Mouse (Mus musculus) left cerebral cortex, adult 8-10 months (tissue): ENCODE data around the gene Dusp7. TPM values are rescaled to one million over a fixed set of nuclear protein-coding genes. Genes with fewer than 3 reads are reported as not detected.

Experiments used
- DNase-seq, 2 experiments: peaks; one replicate each; pipeline ENCODE4 v3.0.0; 2022; ENCODE audit warnings: low spot score in 2 of 2
- total RNA-seq, 4 experiments: library from RNA; stranded (reverse); gene quantifications; 2 replicates each; pipeline ENCODE4 v1.2.4; 2022

Dusp7 gene
- total RNA-seq, 4 experiments from 2014 or later: 89.5 to 103 (median 93.0) TPM

GRCm38 (mm10) chr9:106354810-106355209, 13.6 kb upstream of the Dusp7 start:
- DNase-seq: no peak

GRCm38 (mm10) chr9:106355217-106355974, 13.0 kb upstream of the Dusp7 start:
- no peak for DNase-seq

- no peak for DNase-seq
Measured at GRCm38 (mm10) chr9:106355975-106356286, 12.5 kb upstream of the Dusp7 start.

GRCm38 (mm10) chr9:106356323-106356844, 12.0 kb upstream of the Dusp7 start:
- DNase-seq: no peak

- DNase-seq: no peak
Measured at GRCm38 (mm10) chr9:106357167-106357566, 11.3 kb upstream of the Dusp7 start.

- no peak for DNase-seq
Measured at GRCm38 (mm10) chr9:106359297-106359696, 9.1 kb upstream of the Dusp7 start.

GRCm38 (mm10) chr9:106361140-106361539, 7.3 kb upstream of the Dusp7 start:
- DNase-seq: no peak

GRCm38 (mm10) chr9:106365333-106365732, 3.1 kb upstream of the Dusp7 start:
- no peak for DNase-seq

GRCm38 (mm10) chr9:106366188-106366587, 2.2 kb upstream of the Dusp7 start:
- DNase-seq: no peak

GRCm38 (mm10) chr9:106367001-106367400, 1.4 kb upstream of the Dusp7 start:
- no peak for DNase-seq

- peak; percentile 94 to 98 for DNase-seq
Measured at GRCm38 (mm10) chr9:106367592-106368111, 780 bp upstream of the Dusp7 start.

- peak; percentile 51 to 57 for DNase-seq
Measured at GRCm38 (mm10) chr9:106368831-106369501, 534 bp downstream of the Dusp7 start.

GRCm38 (mm10) chr9:106369801-106370485, 1.5 kb downstream of the Dusp7 start:
- DNase-seq: no peak

- DNase-seq: no peak
Measured at GRCm38 (mm10) chr9:106370620-106371383, 2.4 kb downstream of the Dusp7 start.

GRCm38 (mm10) chr9:106371384-106371671, 2.9 kb downstream of the Dusp7 start:
- DNase-seq: peak; percentile 51 to 76

GRCm38 (mm10) chr9:106371776-106372175, 3.3 kb downstream of the Dusp7 start:
- DNase-seq: peak in 1 of 2 experiments; percentile 71

GRCm38 (mm10) chr9:106372431-106373412, 4.3 kb downstream of the Dusp7 start:
- no peak for DNase-seq

GRCm38 (mm10) chr9:106373973-106374372, 5.5 kb downstream of the Dusp7 start:
- no peak for DNase-seq

GRCm38 (mm10) chr9:106377247-106377646, 8.8 kb downstream of the Dusp7 start:
- peak in 1 of 2 experiments; percentile 66 for DNase-seq

- no peak for DNase-seq
Measured at GRCm38 (mm10) chr9:106378045-106378444, 9.6 kb downstream of the Dusp7 start.
